Mouse (Mus musculus) cortical plate, adult 2 months (tissue): ENCODE measurements around the gene 3110040N11Rik. TPM values are rescaled to one million over a fixed set of nuclear protein-coding genes. Genes with fewer than 3 reads are reported as not detected.

Experiments
- H3K27ac ChIP-seq: fragments of 200-500 bp; 2 replicates; pipeline ENCODE4 v1.5.1; 2012; ENCODE audit warnings: low read length, control low read depth, inconsistent platforms; ENCODE audit not compliant: insufficient read depth
- H3K4me1 ChIP-seq: fragments of 200-500 bp; 2 replicates; pipeline ENCODE4 v1.6.1; 2011; ENCODE audit warnings: low read length; ENCODE audit not compliant: control insufficient read depth, insufficient read depth
- H3K4me3 ChIP-seq: fragments of 200-500 bp; 2 replicates; pipeline ENCODE4 v1.5.1; 2011; ENCODE audit warnings: mild to moderate bottlenecking, low read length, control low read depth; ENCODE audit not compliant: insufficient read depth
- CTCF ChIP-seq: fragments of 200-500 bp; IDR thresholded peaks from 2 replicates; pipeline ENCODE4 v1.5.1; 2011; ENCODE audit warnings: mild to moderate bottlenecking, control low read depth, low read length; ENCODE audit not compliant: insufficient read depth; ENCODE audit errors: extremely low read depth
- POLR2A ChIP-seq: fragments of 200-500 bp; IDR thresholded peaks from 2 replicates; pipeline ENCODE4 v1.6.1; 2011; ENCODE audit warnings: mild to moderate bottlenecking, low read length, control low read depth; ENCODE audit not compliant: insufficient read depth; ENCODE audit errors: extremely low read depth
- polyA plus RNA-seq: library from polyadenylated mRNA; depleted of rRNA; stranded (reverse); fragments of >200 nt; gene quantifications from 2 replicates; pipeline ENCODE4 v1.2.3, GENCODE M21; 2012; rRNA removed

The 3110040N11Rik gene
- polyA plus RNA-seq, 1 experiment = 30.9 TPM

- H3K4me1 ChIP-seq = no peaks in the 10 kb centered on the region
- H3K27ac ChIP-seq = no peak overlapping the region
- H3K4me3 ChIP-seq = no peak overlapping the region
- TF ChIP-seq CTCF = no peak
- TF ChIP-seq POLR2A = no peak
Observed at GRCm38 (mm10) chr7:81740010-81740409, 49.3 kb downstream of the 3110040N11Rik start.

- TF ChIP-seq POLR2A (no peak), CTCF (no peak)
- Histone ChIP-seq H3K4me3 (no peak overlapping the region), H3K4me1 (no peaks in the 10 kb centered on the region), H3K27ac (no peak overlapping the region)
Observed at GRCm38 (mm10) chr7:81738720-81739385, 50.4 kb downstream of the 3110040N11Rik start.

GRCm38 (mm10) chr7:81735300-81736048, 53.8 kb downstream of the 3110040N11Rik start:
- no peaks in the 10 kb centered on the region for H3K4me1 ChIP-seq
- H3K4me3 ChIP-seq = no peak overlapping the region
- TF ChIP-seq CTCF (no peak), POLR2A (no peak)
- H3K27ac ChIP-seq = no peak overlapping the region

GRCm38 (mm10) chr7:81732183-81733089, 56.8 kb downstream of the 3110040N11Rik start:
- Histone ChIP-seq H3K4me1 (no peaks in the 10 kb centered on the region), H3K27ac (no peak overlapping the region), H3K4me3 (no peak overlapping the region)
- TF ChIP-seq POLR2A (no peak), CTCF (no peak)

Other genes with a start within 250 kb of the 3110040N11Rik start
- gene Fsd2, start 222.5 kb downstream of the 3110040N11Rik start, polyA plus RNA-seq = 0.11 and 0.13 TPM in 2 replicates
- 19.9 and 22.3 TPM in 2 replicates for gene Whamm, start 218.2 kb downstream of the 3110040N11Rik start, polyA plus RNA-seq
- 30.8 and 34.6 TPM in 2 replicates for gene Homer2, start 82.0 kb downstream of the 3110040N11Rik start, polyA plus RNA-seq
- 80.4 and 87.9 TPM in 2 replicates for gene Ramac, start 26.6 kb downstream of the 3110040N11Rik start, polyA plus RNA-seq
- 99.6 and 99.9 TPM in 2 replicates for gene Btbd1, start 40.0 kb upstream of the 3110040N11Rik start, polyA plus RNA-seq
- gene Gm10160, start 66.3 kb upstream of the 3110040N11Rik start, polyA plus RNA-seq = not detected in 2 replicates
- 37.1 and 43.4 TPM in 2 replicates for gene Tm6sf1, start 69.5 kb upstream of the 3110040N11Rik start, polyA plus RNA-seq
- 40.4 and 40.9 TPM in 2 replicates for gene Hdgfl3, start 145.0 kb upstream of the 3110040N11Rik start, polyA plus RNA-seq
- gene Bnc1, start 202.8 kb upstream of the 3110040N11Rik start, polyA plus RNA-seq = not detected in 2 replicates